Mouse (Mus musculus) heart, embryonic 14.5 days (tissue): Measurements from ENCODE around the gene Cd4. TPM values are rescaled to one million over a fixed set of nuclear protein-coding genes. Genes with fewer than 3 reads are reported as not detected.

Experiments
- ATAC-seq: fragments of 200-750 bp; cut with Nextera tagmentation; 2 replicates; pipeline ENCODE4 v1.8.0; 2017; ENCODE audit warnings: low read depth, moderate TSS enrichment; ENCODE audit not compliant: insufficient number of reproducible peaks, insufficient read depth, low FRiP score
- H3K27ac ChIP-seq, 2 experiments: fragments of 200-500 bp in 1 of 2; fragments of 300-500 bp in 1 of 2; sonication (generic) in 1 of 2; replicated peaks in 1 of 2; 2 replicates each; pipeline ENCODE4 v1.5.1; 2012 to 2014; ENCODE audit warnings: low read depth in 2 of 2, low read length in 2 of 2, control low read depth in 1 of 2, mild to moderate bottlenecking in 1 of 2, mixed read lengths in 1 of 2; ENCODE audit not compliant: control insufficient read depth in 1 of 2, insufficient read depth in 1 of 2
- H3K27me3 ChIP-seq: fragments of 300-500 bp; sonication (generic); 2 replicates; pipeline ENCODE4 v1.6.1; 2014; ENCODE audit warnings: mild to moderate bottlenecking, low read length, control low read depth; ENCODE audit not compliant: control insufficient read depth, insufficient read depth
- H3K36me3 ChIP-seq: fragments of 300-500 bp; sonication (generic); 2 replicates; pipeline ENCODE4 v1.6.1; 2014; ENCODE audit warnings: mild to moderate bottlenecking, control low read depth, low read length, mixed read lengths; ENCODE audit not compliant: control insufficient read depth, insufficient read depth
- H3K4me1 ChIP-seq, 2 experiments: fragments of 200-500 bp in 1 of 2; fragments of 300-500 bp in 1 of 2; sonication (generic) in 1 of 2; 2 replicates each; pipeline ENCODE4 v1.6.1; 2012 to 2014; ENCODE audit warnings: low read length in 2 of 2, control low read depth in 1 of 2, mixed read lengths in 1 of 2; ENCODE audit not compliant: control insufficient read depth in 2 of 2, insufficient read depth in 2 of 2
- H3K4me2 ChIP-seq: fragments of 300-500 bp; sonication (generic); 2 replicates; pipeline ENCODE4 v1.6.1; 2014; ENCODE audit warnings: mild to moderate bottlenecking, low read length
- H3K4me3 ChIP-seq, 2 experiments: fragments of 200-500 bp in 1 of 2; fragments of 300-500 bp in 1 of 2; sonication (generic) in 1 of 2; 2 replicates each; pipeline ENCODE4 v1.5.1; 2012 to 2014; ENCODE audit warnings: low read length in 2 of 2, mild to moderate bottlenecking in 2 of 2, control low read depth in 1 of 2, low read depth in 1 of 2, moderate library complexity in 1 of 2; ENCODE audit not compliant: control insufficient read depth in 1 of 2, insufficient read depth in 1 of 2
- H3K9ac ChIP-seq: fragments of 300-500 bp; sonication (generic); 2 replicates; pipeline ENCODE4 v1.6.1; 2014; ENCODE audit warnings: mild to moderate bottlenecking, low read length
- H3K9me3 ChIP-seq: fragments of 300-500 bp; sonication (generic); 2 replicates; pipeline ENCODE4 v1.6.1; 2016; ENCODE audit warnings: low read length, control low read depth; ENCODE audit not compliant: control insufficient read depth
- WGBS: fragments of 180-500 bp; shearing (Covaris S2); extraction: QIAGEN DNeasy Blood & Tissue Kit; methylation state at CpG from one replicate; pipeline ENCODE4 v1.1.7; 2014; 5-methylcytosine and 5-hydroxymethylcytosine counted together
- polyA plus RNA-seq: library from polyadenylated mRNA; unstranded; fragments of >200 nt; fragmentation: Nextera tagmentation; extraction: Ambion mirVana; gene quantifications from 2 replicates; pipeline ENCODE4 v1.2.1, GENCODE M21; 2014

Gene Cd4
- polyA plus RNA-seq, 1 experiment from 2014 or later = 0.16 TPM

GRCm38 (mm10) chr6:124914511-124914910 is 26.5 kb upstream of the Cd4 start:
- H3K9ac ChIP-seq = peak overlapping the region; percentile 100; the same call in 1 of the 2 replicates
- H3K4me2 ChIP-seq = peak overlapping the region; percentile 97; the same call in 1 of the 2 replicates
- ATAC-seq = no peak
- peaks cover 25% of the 10 kb centered on the region for H3K36me3 ChIP-seq
- WGBS = 90% methylated on average over 7 of the region's 7 CpGs
- no peak overlapping the region for H3K27ac ChIP-seq
- H3K4me1 ChIP-seq = peaks cover 34 to 51% of the 10 kb centered on the region in 2 experiments
- no peaks in the 10 kb centered on the region for H3K9me3 ChIP-seq
- peaks cover 4% of the 10 kb centered on the region; the same call in 1 of the 2 replicates for H3K27me3 ChIP-seq
- H3K4me3 ChIP-seq = no peak overlapping the region

DNA sequence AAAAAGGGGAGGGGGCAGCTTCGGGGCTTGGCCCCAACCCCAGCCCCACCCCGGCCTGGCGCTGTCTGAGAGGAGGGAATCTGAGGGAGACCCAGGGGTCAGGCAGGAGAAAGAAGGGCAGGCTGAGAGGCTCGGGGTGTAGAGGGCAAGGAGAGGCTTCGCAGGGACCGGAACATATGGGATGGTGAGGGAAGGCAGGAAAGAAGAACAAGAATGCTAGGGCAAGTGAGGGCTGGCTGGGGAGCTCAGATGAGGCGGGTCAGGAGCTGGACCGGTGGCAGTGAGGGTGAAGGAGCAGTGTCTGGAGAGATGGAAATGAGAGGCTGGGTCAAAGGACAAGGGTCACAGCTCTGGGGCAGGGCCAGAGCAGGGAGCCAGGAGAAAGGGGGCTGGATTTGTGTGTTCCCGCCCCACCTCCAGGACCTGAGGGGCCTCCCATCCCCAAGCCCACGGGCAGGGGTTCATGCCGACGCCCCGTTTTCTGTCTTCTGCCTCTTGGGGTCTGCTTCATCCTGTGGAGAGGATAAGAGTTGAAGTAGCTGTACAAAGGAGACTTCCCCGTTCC is 25.8 kb upstream of the Cd4 start:
- H3K4me1 ChIP-seq = peaks cover 29 to 45% of the 10 kb centered on the region in 2 experiments
- H3K9ac ChIP-seq = no peak overlapping the region
- no peak for ATAC-seq

GRCm38 (mm10) chr6:124913214-124913613 is 25.2 kb upstream of the Cd4 start:
- Histone ChIP-seq H3K9me3 (no peaks in the 10 kb centered on the region), H3K4me1 (peaks cover 24 to 39% of the 10 kb centered on the region in 2 experiments), H3K9ac (no peak overlapping the region), H3K27ac (0 out of 4 replicates have a peak overlapping the region, but pooled peaks of 1 of the 2 experiments have one; percentile 11), H3K4me3 (no peak overlapping the region), H3K4me2 (no peak overlapping the region), H3K27me3 (peaks cover 4% of the 10 kb centered on the region; the same call in 1 of the 2 replicates), H3K36me3 (peaks cover 25% of the 10 kb centered on the region)
- ATAC-seq = no peak
- 57% methylated on average over 6 of the region's 6 CpGs for WGBS

More for the DNA sequence above, 25.8 kb upstream of the Cd4 start:
- Histone ChIP-seq H3K9me3 (no peaks in the 10 kb centered on the region), H3K4me3 (no peak overlapping the region), H3K27ac (0 out of 4 replicates have a peak overlapping the region, but pooled peaks of 1 of the 2 experiments have one; percentile 8), H3K36me3 (peaks cover 25% of the 10 kb centered on the region), H3K4me2 (no peak overlapping the region), H3K27me3 (peaks cover 4% of the 10 kb centered on the region; the same call in 1 of the 2 replicates)
- 78% methylated on average over 12 of the region's 14 CpGs for WGBS

- no peak for ATAC-seq
- peaks cover 25% of the 10 kb centered on the region for H3K36me3 ChIP-seq
- 0 out of 4 replicates have a peak within 1 kb of the TSS, but pooled peaks of 1 of the 2 experiments have one; percentile 1 for H3K27ac ChIP-seq
- H3K27me3 ChIP-seq = peaks cover 4% of the 10 kb centered on the region; the same call in 1 of the 2 replicates
- no peak within 1 kb of the TSS for H3K4me3 ChIP-seq
- peaks cover 23 to 37% of the 10 kb centered on the region in 2 experiments for H3K4me1 ChIP-seq
- no peaks in the 10 kb centered on the region for H3K9me3 ChIP-seq
- H3K9ac ChIP-seq = no peak within 1 kb of the TSS
- WGBS = 15% methylated on average over 13 of the region's 13 CpGs
- peak within 1 kb of the TSS; percentile 32; the same call in 1 of the 2 replicates for H3K4me2 ChIP-seq
These were observed 23.7 kb upstream of the Cd4 start, which contains the start of gene Lag3 for GRCm38 (mm10) chr6:124911533-124912218. Gene Lag3, minus strand, starts transcription at chr6:124911705.

DNA sequence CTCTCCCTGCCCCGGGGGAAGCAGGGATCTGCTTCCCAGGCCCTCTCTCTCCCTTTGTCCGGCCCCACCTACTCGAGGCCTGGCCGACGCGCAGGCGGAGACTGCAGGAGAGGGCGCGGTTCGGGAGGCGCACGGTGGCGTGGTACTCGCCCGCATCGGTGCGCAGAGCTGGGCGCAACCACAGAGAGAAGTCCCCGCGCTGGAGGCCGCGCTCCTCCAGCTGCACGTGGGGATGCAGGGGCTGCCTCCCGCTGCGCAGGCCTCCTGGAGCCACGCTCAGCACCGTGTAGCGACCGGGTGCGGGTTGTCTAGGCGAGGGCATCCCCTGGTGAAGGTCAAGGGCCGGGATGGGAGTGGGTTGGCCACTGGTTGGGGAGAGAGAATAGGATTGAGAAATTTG is 22.0 kb upstream of the Cd4 start:
- ATAC-seq = no peak
- peaks cover 4% of the 10 kb centered on the region; the same call in 1 of the 2 replicates for H3K27me3 ChIP-seq
- H3K36me3 ChIP-seq = peaks cover 21% of the 10 kb centered on the region
- H3K9me3 ChIP-seq = no peaks in the 10 kb centered on the region
- no peak overlapping the region for H3K27ac ChIP-seq
- H3K9ac ChIP-seq = peak overlapping the region; percentile 61
- H3K4me2 ChIP-seq = peak overlapping the region; percentile 59
- peak overlapping the region; percentile 10 to 16; a peak in 2 of 4 replicates for H3K4me3 ChIP-seq
- peaks cover 14 to 28% of the 10 kb centered on the region in 2 experiments for H3K4me1 ChIP-seq
- 3% methylated on average over 32 of the region's 32 CpGs for WGBS

- H3K36me3 ChIP-seq = no peaks in the 10 kb centered on the region
- H3K4me2 ChIP-seq = no peak overlapping the region
- no peaks in the 10 kb centered on the region for H3K9me3 ChIP-seq
- ATAC-seq = no peak
- H3K27ac ChIP-seq = no peak overlapping the region
- peaks cover 4% of the 10 kb centered on the region; the same call in 1 of the 2 replicates for H3K27me3 ChIP-seq
- H3K4me1 ChIP-seq = peaks cover 16 to 30% of the 10 kb centered on the region in 2 experiments
- WGBS = 76% methylated on average over 1 of the region's 1 CpGs
- H3K4me3 ChIP-seq = no peak overlapping the region
- no peak overlapping the region for H3K9ac ChIP-seq
These were observed 19.7 kb upstream of the Cd4 start for GRCm38 (mm10) chr6:124907767-124908166.

- Histone ChIP-seq H3K4me3 (peak overlapping the region; percentile 43 to 47; a peak in 3 of 4 replicates), H3K9ac (peak overlapping the region; percentile 69), H3K27ac (peak overlapping the region; percentile 92 to 97), H3K27me3 (no peaks in the 10 kb centered on the region; the same call in 1 of the 2 replicates), H3K36me3 (no peaks in the 10 kb centered on the region), H3K4me2 (peak overlapping the region; percentile 70), H3K4me1 (peaks cover 13 to 18% of the 10 kb centered on the region in 2 experiments), H3K9me3 (no peaks in the 10 kb centered on the region)
- 34% methylated on average over 16 of the region's 16 CpGs for WGBS
- ATAC-seq = no peak
These were observed 17.2 kb upstream of the Cd4 start for GRCm38 (mm10) chr6:124904991-124905860.
